Mouse (Mus musculus) 3T3-L1 (cell line): ENCODE measurements around the gene Rnd1.

Experiments used
- DNase-seq: peaks from one replicate; pipeline ENCODE4 v3.0.0-alpha.2; 2015; ENCODE audit warnings: low read depth, low spot score

Rnd1 gene

GRCm38 (mm10) chr15:98676940-98677728 lies at the start of gene Rnd1:
TSS of gene Rnd1 (minus strand) at chr15:98677461.
- DNase-seq: peak; percentile 93

- DNase-seq: no peak
These were observed 49.5 kb upstream of the Rnd1 start for GRCm38 (mm10) chr15:98726746-98727145.

- no peak for DNase-seq
These were observed 48.8 kb upstream of the Rnd1 start for GRCm38 (mm10) chr15:98726079-98726478.

- DNase-seq: no peak
These were observed 47.2 kb upstream of the Rnd1 start for GRCm38 (mm10) chr15:98724441-98724840.

- DNase-seq: no peak
These were observed 45.6 kb upstream of the Rnd1 start for GRCm38 (mm10) chr15:98722854-98723253.

- no peak for DNase-seq
These were observed 44.9 kb upstream of the Rnd1 start for GRCm38 (mm10) chr15:98722191-98722590.

GRCm38 (mm10) chr15:98717301-98717700 lies 40.0 kb upstream of the Rnd1 start:
- DNase-seq: no peak

- DNase-seq: peak; percentile 94
These were observed 37.0 kb upstream of the Rnd1 start for GRCm38 (mm10) chr15:98714230-98714652.

- peak; percentile 73 for DNase-seq
These were observed 33.2 kb upstream of the Rnd1 start for GRCm38 (mm10) chr15:98710442-98710841.

- peak; percentile 82 for DNase-seq
These were observed 30.6 kb upstream of the Rnd1 start, which contains the start of gene Ccdc65 for GRCm38 (mm10) chr15:98707766-98708372. TSS of gene Ccdc65 (plus strand) at chr15:98708207.

GRCm38 (mm10) chr15:98704312-98704711 lies 27.1 kb upstream of the Rnd1 start:
- DNase-seq: no peak

GRCm38 (mm10) chr15:98699190-98700105 lies 22.2 kb upstream of the Rnd1 start:
- DNase-seq: peak; percentile 87

- DNase-seq: no peak
These were observed 19.0 kb upstream of the Rnd1 start for GRCm38 (mm10) chr15:98696216-98696615.

GRCm38 (mm10) chr15:98695726-98696125 lies 18.5 kb upstream of the Rnd1 start:
- DNase-seq: no peak

GRCm38 (mm10) chr15:98692171-98692715 lies 15.0 kb upstream of the Rnd1 start:
- DNase-seq: peak; percentile 92

GRCm38 (mm10) chr15:98691486-98692147 lies 14.4 kb upstream of the Rnd1 start:
- DNase-seq: no peak

- DNase-seq: no peak
These were observed 12.4 kb upstream of the Rnd1 start for GRCm38 (mm10) chr15:98689682-98690081.

GRCm38 (mm10) chr15:98685926-98686325 lies 8.7 kb upstream of the Rnd1 start:
- peak; percentile 29 for DNase-seq

- no peak for DNase-seq
These were observed 6.5 kb upstream of the Rnd1 start for GRCm38 (mm10) chr15:98683746-98684145.

GRCm38 (mm10) chr15:98683177-98683576 lies 5.9 kb upstream of the Rnd1 start:
- peak; percentile 71 for DNase-seq

- no peak for DNase-seq
These were observed 4.4 kb upstream of the Rnd1 start for GRCm38 (mm10) chr15:98681633-98682032.
